20 mouse cellular contexts compared by ENCODE assay signal in genomic region chr2:47914986-47915485, GRCm38 (mm10).
"Had no signal": no experiment of that assay in that cellular context is flagged by ENCODE, and none has a peak within 500 bp of the region (broad histone marks: within the 10 kb centered on the region; RNA-seq: fewer than 3 reads in every experiment).

No protein-coding gene starts in this region.

- H3K27ac ChIP-seq: kidney, postnatal 0 days; layer of hippocampus, adult 2 months; left cerebral cortex, adult 2 months; liver, embryonic 13.5 days; lung, embryonic 15.5 days; midbrain, embryonic 12.5 days; midbrain, embryonic 15.5 days; neural tube, embryonic 12.5 days; neural tube, embryonic 15.5 days; stomach, embryonic 15.5 days had no signal

- H3K9ac ChIP-seq: liver, embryonic 13.5 days; lung, embryonic 15.5 days; midbrain, embryonic 12.5 days; midbrain, embryonic 15.5 days; neural tube, embryonic 12.5 days; neural tube, embryonic 15.5 days; stomach, embryonic 15.5 days had no signal

- H3K4me1 ChIP-seq: liver, embryonic 13.5 days; lung, embryonic 15.5 days; midbrain, embryonic 12.5 days; midbrain, embryonic 15.5 days; neural tube, embryonic 12.5 days; neural tube, embryonic 15.5 days; stomach, embryonic 15.5 days had no signal

- H3K27me3 ChIP-seq: liver, embryonic 13.5 days; lung, embryonic 15.5 days; midbrain, embryonic 12.5 days; midbrain, embryonic 15.5 days; neural tube, embryonic 12.5 days; neural tube, embryonic 15.5 days; stomach, embryonic 15.5 days had no signal

- H3K36me3 ChIP-seq: liver, embryonic 13.5 days; lung, embryonic 15.5 days; midbrain, embryonic 12.5 days; midbrain, embryonic 15.5 days; neural tube, embryonic 12.5 days; neural tube, embryonic 15.5 days; stomach, embryonic 15.5 days had no signal

- DNase-seq: kidney, adult 2 months; kidney, postnatal 25 days; layer of hippocampus, postnatal 36 days; liver, embryonic 13.5 days; right cerebral cortex, adult 18-20 months; right cerebral cortex, postnatal 14 days; spleen, adult 18-20 months; thymus, adult 18-20 months; thymus, postnatal 14 days; thymus, postnatal 4 days had no signal

- H3K4me2 ChIP-seq: liver, embryonic 13.5 days; lung, embryonic 15.5 days; midbrain, embryonic 12.5 days; midbrain, embryonic 15.5 days; neural tube, embryonic 12.5 days; neural tube, embryonic 15.5 days; stomach, embryonic 15.5 days had no signal

- H3K4me3 ChIP-seq: layer of hippocampus, adult 2 months; left cerebral cortex, adult 2 months; liver, embryonic 13.5 days; lung, embryonic 15.5 days; midbrain, embryonic 12.5 days; midbrain, embryonic 15.5 days; neural tube, embryonic 12.5 days; neural tube, embryonic 15.5 days; stomach, embryonic 15.5 days had no signal

- ATAC-seq: intestine, postnatal 0 days; midbrain, embryonic 15.5 days had no signal

- H3K9me3 ChIP-seq: liver, embryonic 13.5 days; lung, embryonic 15.5 days; midbrain, embryonic 12.5 days; midbrain, embryonic 15.5 days; neural tube, embryonic 12.5 days; neural tube, embryonic 15.5 days; stomach, embryonic 15.5 days had no signal
